Mouse (Mus musculus): ENCODE measurements around the gene Nfkbiz. TPM values are rescaled to one million over a fixed set of nuclear protein-coding genes. Genes with fewer than 3 reads are reported as not detected.

The Nfkbiz gene
- total RNA-seq, 2 experiments from 2014 or later, result 1.8 to 2.8 TPM

GRCm38 (mm10) chr16:55832617-55833016 is 6.1 kb downstream of the Nfkbiz start:
- no peak for DNase-seq

DNA sequence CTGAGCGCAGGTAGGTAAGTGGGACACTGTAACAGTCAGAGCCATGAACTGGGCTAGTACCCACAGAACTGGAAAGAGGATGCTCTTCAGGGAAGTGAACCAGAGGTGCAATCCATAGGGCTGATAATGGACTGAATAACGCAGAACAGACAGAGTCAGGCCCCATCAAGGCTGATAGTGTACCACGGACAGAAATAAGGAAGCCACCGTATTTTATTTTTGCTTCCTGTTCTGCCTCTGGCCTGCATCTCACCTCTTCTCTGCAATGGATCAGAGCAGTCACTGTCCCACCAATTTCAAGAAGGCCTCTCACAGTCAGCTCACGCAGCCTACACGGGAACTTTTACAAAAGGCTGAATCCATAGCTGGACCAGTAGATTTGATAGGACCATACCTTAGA is 6.7 kb downstream of the Nfkbiz start:
- DNase-seq, result no peak

GRCm38 (mm10) chr16:55831451-55831850 is 7.2 kb downstream of the Nfkbiz start:
- no peak for DNase-seq

- no peak for DNase-seq
Observed at GRCm38 (mm10) chr16:55823398-55824155, 15.1 kb downstream of the Nfkbiz start.

GRCm38 (mm10) chr16:55822741-55823397 is 15.8 kb downstream of the Nfkbiz start:
- no peak for DNase-seq

- DNase-seq, result peak; percentile 87
Observed at GRCm38 (mm10) chr16:55821997-55822740, 16.5 kb downstream of the Nfkbiz start.

- no peak for DNase-seq
Observed at GRCm38 (mm10) chr16:55821571-55821981, 17.1 kb downstream of the Nfkbiz start.

- no peak for DNase-seq
Observed at GRCm38 (mm10) chr16:55820916-55821570, 17.7 kb downstream of the Nfkbiz start.

- DNase-seq, result no peak
Observed at GRCm38 (mm10) chr16:55820161-55820915, 18.4 kb downstream of the Nfkbiz start.

DNA sequence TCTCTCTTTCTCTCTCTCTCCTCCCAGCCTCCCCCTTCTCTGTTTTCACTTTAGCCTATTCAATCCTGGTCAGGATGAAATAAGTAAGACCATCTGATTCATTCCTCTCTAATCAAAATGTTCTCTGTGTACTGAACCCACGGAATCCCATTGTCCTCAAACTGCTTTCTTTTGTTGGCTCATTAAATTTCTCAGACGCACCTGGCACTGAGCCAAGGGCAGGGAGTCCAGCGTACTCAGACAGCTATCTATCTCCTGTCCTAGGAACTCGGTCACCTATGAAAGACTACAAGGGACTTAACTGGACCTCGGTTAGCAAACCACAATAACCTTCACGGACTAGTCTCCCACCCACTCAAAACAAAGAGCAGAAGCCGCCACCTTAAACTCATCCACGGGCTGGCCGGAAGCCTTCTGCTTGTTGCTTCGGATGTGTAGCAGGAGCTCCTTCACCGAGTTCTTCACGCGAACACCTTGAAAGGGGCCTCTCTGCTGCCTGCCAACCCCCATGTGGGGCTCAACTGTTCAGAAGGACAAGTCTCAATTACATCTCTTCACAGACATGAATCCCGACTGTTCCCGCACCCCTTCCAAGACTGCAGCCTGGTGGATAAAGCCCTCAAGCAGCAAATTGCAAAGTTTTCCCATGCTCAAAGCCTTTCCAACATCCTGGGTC is 19.4 kb downstream of the Nfkbiz start:
- peak; percentile 52 for DNase-seq

DNA sequence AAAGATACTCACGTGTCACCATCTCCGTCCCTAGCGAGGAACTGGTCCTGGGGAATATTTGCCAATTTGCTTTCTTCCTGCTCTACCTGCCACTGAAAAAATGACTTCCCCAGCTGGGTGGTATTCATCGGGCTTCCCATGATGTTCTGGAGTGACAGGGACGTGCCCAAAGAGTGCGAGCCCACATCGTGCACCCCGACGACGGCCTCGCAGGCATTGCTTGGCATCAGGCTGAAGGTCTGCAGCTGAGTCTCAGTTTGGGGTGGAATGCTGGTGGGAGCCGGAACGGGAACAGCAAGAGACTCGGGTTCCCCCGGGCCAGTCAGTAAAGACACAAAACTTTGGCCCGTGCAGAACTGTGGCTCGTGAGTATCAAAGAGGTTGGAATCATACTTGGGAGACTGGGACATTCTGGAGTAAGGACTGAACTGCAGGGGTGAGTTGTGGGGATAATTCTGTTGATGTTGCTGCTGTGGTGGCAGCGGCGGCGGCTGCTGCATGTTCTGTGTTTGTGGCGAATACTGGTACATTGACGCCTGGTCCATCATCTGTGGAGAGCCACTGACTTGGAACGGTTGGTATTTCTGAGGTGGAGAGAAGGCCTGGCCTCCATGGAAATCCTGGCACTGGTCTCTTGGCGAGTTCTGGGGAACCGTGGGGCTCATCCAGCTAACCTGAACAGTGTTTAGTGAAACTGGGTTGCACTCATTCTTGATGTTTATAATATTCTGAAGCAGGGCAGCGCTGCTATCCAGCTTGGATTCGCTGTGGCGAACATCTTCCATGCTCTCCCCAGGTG is 20.8 kb downstream of the Nfkbiz start:
- DNase-seq, result no peak

DNA sequence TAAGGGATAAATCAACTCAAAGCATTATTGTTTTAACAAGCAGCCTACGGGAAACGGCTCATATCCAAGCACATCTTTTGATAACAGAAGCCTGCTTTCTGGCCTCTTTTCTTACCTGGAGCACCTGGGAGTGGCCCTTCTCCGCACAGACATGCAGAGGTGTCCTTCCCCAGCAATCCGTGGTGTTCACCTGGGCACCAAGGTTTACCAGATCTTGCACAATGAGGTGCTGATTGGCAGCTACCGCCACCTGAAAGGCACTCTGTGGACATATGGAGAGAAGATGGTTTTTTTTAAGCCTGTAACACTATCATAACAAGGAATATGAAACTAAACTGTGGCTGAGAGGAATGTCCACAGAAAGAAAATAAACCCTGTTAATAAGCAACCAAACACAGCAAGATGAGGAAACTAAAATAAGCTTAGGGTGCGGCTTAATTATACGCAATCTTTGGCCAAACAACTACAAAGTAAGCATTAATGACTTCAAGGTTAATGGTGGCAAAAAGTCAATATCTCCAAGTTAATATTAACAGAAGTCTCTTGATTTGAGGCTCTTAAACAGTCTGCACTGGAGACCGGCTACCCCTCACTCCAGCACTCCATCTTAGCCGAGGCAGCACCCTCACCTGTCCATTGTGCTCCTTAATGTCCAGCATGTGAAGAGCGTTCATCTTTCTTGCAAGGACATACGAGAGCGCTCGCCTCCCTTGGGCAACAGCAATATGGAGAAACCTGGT is 22.3 kb downstream of the Nfkbiz start:
- DNase-seq, result no peak

DNA sequence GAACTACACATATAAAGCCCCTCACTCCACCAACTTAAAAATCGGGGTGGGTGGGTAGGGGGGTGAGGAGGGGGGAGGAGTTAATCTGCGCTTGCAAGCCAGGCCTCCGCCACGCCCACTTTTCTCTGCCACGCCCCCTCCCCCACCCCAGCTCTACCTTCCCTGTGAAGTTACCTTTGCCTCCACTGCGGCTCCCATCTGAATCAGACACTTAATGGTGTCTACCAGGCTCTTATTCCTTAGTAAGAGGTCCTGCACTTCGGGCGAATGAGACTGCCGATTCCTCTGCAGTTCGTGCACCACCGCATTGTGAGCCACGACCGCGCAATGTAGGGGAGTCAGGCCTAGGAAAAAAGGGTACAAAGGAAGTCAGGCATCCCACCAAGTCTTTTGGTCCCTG is 23.2 kb downstream of the Nfkbiz start:
- no peak for DNase-seq

DNA sequence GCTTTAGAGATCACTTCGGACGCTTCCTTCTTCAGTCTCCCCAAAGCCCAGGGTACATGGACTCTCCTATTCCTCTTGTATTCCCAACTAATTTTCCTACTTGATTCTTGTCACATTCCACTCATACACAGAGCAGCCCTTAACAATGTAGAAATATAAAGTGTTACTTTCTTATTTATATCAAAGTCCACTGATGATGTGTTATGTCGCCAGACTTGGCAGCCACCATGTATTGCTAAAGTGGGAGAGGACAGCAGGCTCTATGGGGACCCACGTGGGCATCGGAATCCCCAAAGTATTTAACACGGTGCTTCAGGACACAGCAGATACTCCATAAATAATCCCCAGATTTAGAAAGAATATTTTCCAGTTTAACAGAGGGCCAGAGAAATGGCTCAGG is 24.0 kb downstream of the Nfkbiz start:
- DNase-seq, result no peak

DNA sequence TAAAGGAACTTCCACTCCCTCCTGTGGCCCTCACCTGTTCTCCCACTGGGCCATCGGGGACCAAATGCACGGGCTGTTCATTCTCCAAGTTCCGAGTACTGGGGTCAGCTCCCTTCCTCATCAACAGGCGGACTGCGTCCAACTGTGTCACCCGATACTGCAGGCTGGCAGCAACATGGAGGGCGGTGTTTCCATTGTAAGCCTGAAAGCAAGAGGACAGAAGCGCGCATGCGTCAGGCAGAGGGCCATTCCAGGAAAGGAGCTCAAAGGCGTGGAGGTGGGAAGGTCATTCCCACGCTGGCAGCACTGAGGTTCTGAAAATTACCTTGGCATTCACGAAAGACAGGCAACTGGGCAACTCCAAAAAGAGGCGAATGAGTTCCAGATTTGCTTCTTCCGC is 24.8 kb downstream of the Nfkbiz start:
- DNase-seq, result peak; percentile 26

GRCm38 (mm10) chr16:55811792-55812191 is 26.9 kb downstream of the Nfkbiz start:
- DNase-seq, result no peak

DNA sequence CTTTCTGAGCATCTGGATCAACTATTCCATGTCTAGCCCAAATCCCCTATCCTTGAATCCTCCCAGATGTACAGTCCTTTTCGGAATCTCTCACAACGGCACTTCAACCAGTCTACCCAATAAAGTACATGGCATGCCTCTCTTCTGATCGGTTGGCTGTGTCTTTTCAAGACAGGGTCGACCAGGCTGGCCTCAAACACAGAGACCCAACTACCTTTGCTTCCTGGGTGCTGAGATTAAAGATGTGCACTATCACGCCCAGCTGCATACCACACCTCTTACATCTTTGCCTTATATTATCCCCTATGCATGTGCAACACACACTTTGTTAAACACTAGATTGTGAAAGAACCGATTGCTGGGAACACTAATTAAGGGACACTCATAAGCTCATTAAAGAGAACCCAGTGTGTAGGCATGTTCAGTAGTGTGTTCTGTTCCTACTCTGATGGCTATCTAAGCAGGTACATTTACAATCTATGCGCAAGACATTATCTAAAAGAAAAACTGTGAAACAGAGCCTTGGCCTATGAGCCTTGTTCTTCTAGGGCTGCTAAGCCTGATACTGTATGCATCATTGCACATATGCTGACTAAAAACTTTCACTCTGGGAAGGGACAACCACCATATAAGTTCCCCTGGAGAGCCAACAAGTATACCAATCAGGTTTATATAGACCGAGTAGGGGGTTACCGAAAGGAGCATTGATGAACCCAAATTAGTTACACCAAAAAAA is 28.8 kb downstream of the Nfkbiz start:
- DNase-seq, result no peak

DNA sequence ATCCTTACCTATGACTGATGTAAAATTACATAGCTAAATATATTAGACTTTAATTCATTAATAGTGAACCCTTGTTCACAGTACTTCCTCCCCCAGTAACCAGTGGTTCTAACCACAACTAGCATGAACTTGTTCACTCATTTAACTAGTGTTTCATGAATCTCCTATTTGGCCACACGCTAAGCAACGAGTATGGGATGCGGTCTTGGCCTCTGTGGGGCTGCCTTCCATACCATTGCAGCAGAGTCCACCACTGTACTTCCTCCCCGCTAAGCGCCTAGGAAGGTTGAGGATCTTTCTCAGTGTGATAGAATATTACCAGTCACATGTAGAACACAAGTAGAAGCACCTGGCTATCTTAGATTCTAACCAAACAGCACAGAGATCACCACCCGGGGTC is 29.4 kb downstream of the Nfkbiz start:
- DNase-seq, result no peak

GRCm38 (mm10) chr16:55807505-55807932 is 31.2 kb downstream of the Nfkbiz start:
- DNase-seq, result no peak

All from gastrocnemius, postnatal 10 days (tissue).